Mouse (Mus musculus) monocyte, adult 59 days (primary cell): ENCODE results near the gene Tctex1d1. TPM values are rescaled to one million over a fixed set of nuclear protein-coding genes. Genes with fewer than 3 reads are reported as not detected.

Experiments
- total RNA-seq, 2 experiments: library from RNA; stranded (reverse); gene quantifications; one replicate each; pipeline ENCODE4 v1.2.4; 2023

Tctex1d1 gene
- total RNA-seq = not detected

GRCm38 (mm10) chr4:102978440-102978839 lies at the start of gene Tctex1d1:
TSS of gene Tctex1d1 (plus strand) at chr4:102978606.

GRCm38 (mm10) chr4:103026621-103027020 lies 48.2 kb downstream of the Tctex1d1 start, which contains the start of gene Insl5:
TSS of gene Insl5 (minus strand) at chr4:103026842.

Other genes starting within 250 kb of the Tctex1d1 start
- gene Sgip1, start 237.3 kb upstream of the Tctex1d1 start, total RNA-seq = 10 to 100 TPM; 11.2 to 16.3 TPM
- not detected for gene Insl5, start 48.2 kb downstream of the Tctex1d1 start, total RNA-seq
- gene Mier1, start 135.8 kb downstream of the Tctex1d1 start, total RNA-seq = 10 to 100 TPM; 91.4 to 98.1 TPM
- gene Wdr78, start 135.9 kb downstream of the Tctex1d1 start, total RNA-seq = 1 to 10 TPM; 1.1 to 1.6 TPM
- 10 to 100 TPM; 10.4 to 11.0 TPM for gene Slc35d1, start 236.6 kb downstream of the Tctex1d1 start, total RNA-seq